28 mouse cellular contexts compared by ENCODE assay signal in genomic region chr6:41526453-41526852, GRCm38 (mm10). TPM values are rescaled to one million over a fixed set of nuclear protein-coding genes. Genes with fewer than 3 reads are reported as not detected.
DNase-seq lines count a peak whose midpoint lies in the region; ATAC-seq and TF ChIP-seq lines count a peak whose summit lies in the region.
"Had no signal": no experiment of that assay in that cellular context is flagged by ENCODE, and none has a peak within 500 bp of the region (broad histone marks: within the 10 kb centered on the region; RNA-seq: fewer than 3 reads in every experiment).

No protein-coding gene starts in this region.

- no peak for TF ChIP-seq CTCF in forebrain, postnatal 0 days (IDR thresholded peaks at IDR 0.05; ENCODE audit: low read depth)

- H3K9ac ChIP-seq in forebrain, postnatal 0 days, result no peak overlapping the region
- H3K9ac ChIP-seq: embryonic facial prominence, embryonic 13.5 days; embryonic facial prominence, embryonic 15.5 days; forebrain, embryonic 12.5 days had no signal

- H3K36me3 ChIP-seq in forebrain, postnatal 0 days (ENCODE audit: insufficient read depth), result no peaks in the 10 kb centered on the region
- H3K36me3 ChIP-seq: embryonic facial prominence, embryonic 13.5 days; embryonic facial prominence, embryonic 15.5 days; forebrain, embryonic 10.5 days; forebrain, embryonic 12.5 days; G1E had no signal

- DNase-seq in heart, postnatal 10 days, result no peak
- DNase-seq in forebrain, postnatal 0 days, result no peak
- no peak for DNase-seq in spleen, postnatal 4 days (ENCODE audit: low spot score in 2 of 2)
- DNase-seq: adrenal gland, adult 8-10 months; adrenal gland, postnatal 14 days; adrenal gland, postnatal 36 days; B cell, adult 2 months; cerebellum, adult 11-12 months; cerebellum, adult 2 months; cerebellum, adult 9-10 months; cerebellum, postnatal 10 days; cerebellum, postnatal 25 days; embryo, embryonic 11 days had no signal

- H3K4me2 ChIP-seq in forebrain, postnatal 0 days (ENCODE audit: low read depth), result no peak overlapping the region
- H3K4me2 ChIP-seq: embryonic facial prominence, embryonic 13.5 days; embryonic facial prominence, embryonic 15.5 days; forebrain, embryonic 12.5 days had no signal

- peak; percentile 55 for ATAC-seq in granulocyte monocyte progenitor cell, adult 5-6 weeks (replicated peaks; ENCODE audit: poor library complexity, severe bottlenecking)
- peak; percentile 54 for ATAC-seq in megakaryocyte progenitor cell, adult 5-6 weeks (replicated peaks; ENCODE audit: poor library complexity)
- no peak for ATAC-seq in forebrain, postnatal 0 days
- ATAC-seq: activated CD4-positive, CD25-positive, alpha-beta regulatory T cell, adult 4 months; forebrain, embryonic 14.5 days; forebrain, embryonic 16.5 days; Patski had no signal

- H3K4me3 ChIP-seq in forebrain, postnatal 0 days (ENCODE audit: low read depth, low read length), result no peak overlapping the region
- H3K4me3 ChIP-seq: embryonic facial prominence, embryonic 13.5 days; embryonic facial prominence, embryonic 15.5 days; erythroblast, embryonic 14.5 days; forebrain, embryonic 10.5 days; forebrain, embryonic 12.5 days had no signal

- H3K27ac ChIP-seq in forebrain, postnatal 0 days (ENCODE audit: low read depth, low read length), result no peak overlapping the region
- H3K27ac ChIP-seq: embryonic facial prominence, embryonic 13.5 days; embryonic facial prominence, embryonic 15.5 days; forebrain, embryonic 10.5 days; forebrain, embryonic 12.5 days had no signal

- intact Hi-C loops in heart, postnatal 10 days (cut with DNase I), result no loop called here

- H3K27me3 ChIP-seq in forebrain, postnatal 0 days (ENCODE audit: insufficient read depth, low read length), result no peaks in the 10 kb centered on the region
- H3K27me3 ChIP-seq: CH12.LX; embryonic facial prominence, embryonic 13.5 days; embryonic facial prominence, embryonic 15.5 days; forebrain, embryonic 12.5 days had no signal

- H3K4me1 ChIP-seq in forebrain, postnatal 0 days (ENCODE audit: insufficient read depth), result no peaks in the 10 kb centered on the region
- H3K4me1 ChIP-seq: embryonic facial prominence, embryonic 13.5 days; embryonic facial prominence, embryonic 15.5 days; forebrain, embryonic 10.5 days; forebrain, embryonic 12.5 days had no signal

- no peaks in the 10 kb centered on the region for H3K9me3 ChIP-seq in forebrain, postnatal 0 days (ENCODE audit: low read length)
- H3K9me3 ChIP-seq: embryonic facial prominence, embryonic 13.5 days; embryonic facial prominence, embryonic 15.5 days; forebrain, embryonic 10.5 days; forebrain, embryonic 12.5 days; G1E had no signal

RNA-seq across cellular contexts. Expression of gene Prss2, which starts 4.9 kb away (rescaled TPM):
- total RNA-seq in granulocyte monocyte progenitor cell, adult 5-6 weeks (2014; fragmentation: Nextera tagmentation), result not detected in 2 replicates
- not detected in 2 replicates for total RNA-seq in granulocyte monocyte progenitor cell, adult 5-6 weeks (2017)
- total RNA-seq in megakaryocyte progenitor cell, adult 5-6 weeks (2015), result not detected in 2 replicates
- total RNA-seq in megakaryocyte progenitor cell, adult 5-6 weeks (2017), result not detected in 2 replicates
- not detected for total RNA-seq in heart, postnatal 10 days (2021)
- total RNA-seq in forebrain, postnatal 0 days (2014; rRNA removed), result not detected in 2 replicates
- polyA plus RNA-seq in forebrain, postnatal 0 days (2015; fragmentation: Nextera tagmentation; extraction: Ambion mirVana), result not detected in 2 replicates
- total RNA-seq: adrenal gland, adult 18-20 months; adrenal gland, adult 8-10 months; adrenal gland, postnatal 36 days; CH12.LX; G1E had no signal
- polyA plus RNA-seq: cerebellum, adult 2 months; embryonic facial prominence, embryonic 11.5 days; embryonic facial prominence, embryonic 13.5 days; embryonic facial prominence, embryonic 15.5 days; erythroblast, embryonic 14.5 days; forebrain, embryonic 10.5 days; forebrain, embryonic 12.5 days; forebrain, embryonic 14.5 days; forebrain, embryonic 16.5 days; G1E; Patski had no signal
